Mouse (Mus musculus): ENCODE measurements around the gene Mup5. TPM values are rescaled to one million over a fixed set of nuclear protein-coding genes. Genes with fewer than 3 reads are reported as not detected.

Mup5 gene
- polyA plus RNA-seq (2014; fragmentation: Illumina TruSeq; extraction: RNeasy Lipid Tissue Mini Kit (QIAGEN cat#74804); ENCODE audit: low read depth, low replicate concordance) = not detected

DNA sequence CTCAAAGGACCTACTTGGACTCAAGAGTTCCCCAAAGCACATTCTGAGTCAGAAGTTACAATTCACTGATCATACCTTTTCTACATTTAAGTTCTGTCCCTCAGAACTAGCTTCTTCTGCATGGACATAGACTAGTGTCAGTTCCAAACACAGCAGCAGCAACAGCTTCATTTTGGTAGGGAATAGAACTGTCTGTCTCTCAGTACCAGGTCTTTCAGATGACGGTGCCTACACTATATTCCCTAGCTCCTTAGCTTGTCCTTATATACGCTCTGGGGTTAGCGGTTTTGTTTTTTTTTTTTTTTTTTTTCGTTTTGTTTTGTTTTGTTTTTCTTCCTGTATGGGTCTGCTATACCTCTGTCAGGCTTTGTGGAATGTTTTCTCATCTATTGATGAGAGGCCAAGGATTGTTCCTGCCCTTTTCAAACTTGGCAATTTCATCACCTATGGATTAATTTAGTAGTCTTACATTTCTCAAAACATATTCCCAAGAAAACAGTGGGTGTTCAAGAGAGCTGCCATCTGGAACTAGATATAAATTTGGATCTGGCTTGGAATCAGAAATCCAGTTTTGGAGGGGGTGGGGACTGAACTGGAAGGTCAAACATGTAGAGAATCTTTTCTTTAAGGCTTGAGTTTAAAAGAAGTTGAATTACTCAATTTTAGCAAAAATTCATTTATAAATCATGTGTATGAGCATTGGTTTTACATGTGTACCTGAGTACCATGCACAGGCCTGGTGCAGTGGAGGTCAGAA lies at the start of gene Mup5:
Mup5 (minus strand) TSS at position 282 of the 757 bp plus-strand sequence.

DNA sequence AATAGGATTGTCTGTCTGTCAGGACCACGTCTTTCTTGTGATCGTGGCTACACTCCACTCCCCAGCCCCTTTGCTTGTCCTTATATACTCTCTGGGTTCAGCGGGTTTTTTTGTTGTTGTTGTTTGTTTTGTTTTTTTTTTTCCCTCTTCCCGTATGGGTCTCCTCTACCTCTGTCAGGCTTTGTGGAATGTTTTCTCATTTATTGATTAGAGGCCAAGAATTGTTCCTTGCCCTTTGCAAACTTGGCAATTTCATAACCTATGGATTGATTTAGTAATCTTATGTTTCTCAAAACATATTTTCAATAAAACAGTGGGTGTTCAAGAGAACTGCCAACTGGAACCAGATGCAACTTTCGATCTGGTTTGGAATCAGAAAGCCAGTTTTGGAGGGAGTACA lies 52.9 kb downstream of the Mup5 start, which contains the start of gene Mup19:
Mup19 (minus strand) TSS at position 101 of the 400 bp plus-strand sequence.

Other genes starting within 250 kb of the Mup5 start
- not detected for gene Mup17, start 239.4 kb downstream of the Mup5 start, polyA plus RNA-seq (2014; fragmentation: Illumina TruSeq; extraction: RNeasy Lipid Tissue Mini Kit (QIAGEN cat#74804); ENCODE audit: low read depth, low replicate concordance)
- not detected for gene Mup18, start 161.1 kb downstream of the Mup5 start, polyA plus RNA-seq (2014; fragmentation: Illumina TruSeq; extraction: RNeasy Lipid Tissue Mini Kit (QIAGEN cat#74804); ENCODE audit: low read depth, low replicate concordance)
- not detected for gene Mup19, start 53.0 kb downstream of the Mup5 start, polyA plus RNA-seq (2014; fragmentation: Illumina TruSeq; extraction: RNeasy Lipid Tissue Mini Kit (QIAGEN cat#74804); ENCODE audit: low read depth, low replicate concordance)
- not detected for gene Mup20, start 218.9 kb upstream of the Mup5 start, polyA plus RNA-seq (2014; fragmentation: Illumina TruSeq; extraction: RNeasy Lipid Tissue Mini Kit (QIAGEN cat#74804); ENCODE audit: low read depth, low replicate concordance)

Measured in adipose tissue, adult 10 weeks (tissue).